Mouse (Mus musculus) forebrain, embryonic 14.5 days (tissue): ENCODE results near the gene Tmem230. TPM values are rescaled to one million over a fixed set of nuclear protein-coding genes. Genes with fewer than 3 reads are reported as not detected.

Experiments
- ATAC-seq: fragments of 200-750 bp; cut with Nextera tagmentation; 2 replicates; pipeline ENCODE4 v1.8.0; 2017; ENCODE audit warnings: mild to moderate bottlenecking, moderate library complexity
- DNase-seq: peaks from one replicate; pipeline ENCODE4 v3.0.0-alpha.2; 2015; ENCODE audit warnings: low spot score
- H3K27ac ChIP-seq: fragments of 300-500 bp; sonication (generic); 2 replicates; pipeline ENCODE4 v1.5.1; 2014; ENCODE audit warnings: low read depth, mild to moderate bottlenecking, control low read depth, low read length, moderate library complexity
- H3K27me3 ChIP-seq: fragments of 300-500 bp; sonication (generic); replicated peaks from 2 replicates; pipeline ENCODE4 v1.6.1; 2014; ENCODE audit warnings: low read length, control low read depth, mixed read lengths; ENCODE audit not compliant: control insufficient read depth, insufficient read depth
- H3K36me3 ChIP-seq: fragments of 300-500 bp; sonication (generic); 2 replicates; pipeline ENCODE4 v1.6.1; 2014; ENCODE audit warnings: low read length, control low read depth; ENCODE audit not compliant: control insufficient read depth, insufficient read depth
- H3K4me1 ChIP-seq: fragments of 300-500 bp; sonication (generic); 2 replicates; pipeline ENCODE4 v1.6.1; 2014; ENCODE audit warnings: antibody characterized with exemption, low read length, control low read depth; ENCODE audit not compliant: control insufficient read depth, insufficient read depth
- H3K4me2 ChIP-seq: fragments of 300-500 bp; sonication (generic); 2 replicates; pipeline ENCODE4 v1.6.1; 2014; ENCODE audit warnings: mild to moderate bottlenecking, control low read depth, low read length
- H3K4me3 ChIP-seq: fragments of 300-500 bp; sonication (generic); 2 replicates; pipeline ENCODE4 v1.5.1; 2014; ENCODE audit warnings: low read depth, low read length, control low read depth
- H3K9ac ChIP-seq: fragments of 300-500 bp; sonication (generic); 2 replicates; pipeline ENCODE4 v1.6.1; 2014; ENCODE audit warnings: mild to moderate bottlenecking, low read length, control low read depth, moderate library complexity
- H3K9me3 ChIP-seq: fragments of 300-500 bp; sonication (generic); replicated peaks from 2 replicates; pipeline ENCODE4 v1.6.1; 2016; ENCODE audit warnings: low read length, control low read depth, mixed read lengths; ENCODE audit not compliant: control insufficient read depth
- WGBS: fragments of 180-500 bp; shearing (Covaris S2); extraction: QIAGEN DNeasy Blood & Tissue Kit; methylation state at CpG from one replicate; pipeline ENCODE4 v1.1.7; 2014; 5-methylcytosine and 5-hydroxymethylcytosine counted together
- polyA plus RNA-seq: library from polyadenylated mRNA; unstranded; fragments of >200 nt; fragmentation: Nextera tagmentation; extraction: Ambion mirVana; gene quantifications from 2 replicates; pipeline ENCODE4 v1.2.1, GENCODE M21; 2014

Gene Tmem230
- polyA plus RNA-seq, 1 experiment from 2014 or later, result 51.3 TPM

DNA sequence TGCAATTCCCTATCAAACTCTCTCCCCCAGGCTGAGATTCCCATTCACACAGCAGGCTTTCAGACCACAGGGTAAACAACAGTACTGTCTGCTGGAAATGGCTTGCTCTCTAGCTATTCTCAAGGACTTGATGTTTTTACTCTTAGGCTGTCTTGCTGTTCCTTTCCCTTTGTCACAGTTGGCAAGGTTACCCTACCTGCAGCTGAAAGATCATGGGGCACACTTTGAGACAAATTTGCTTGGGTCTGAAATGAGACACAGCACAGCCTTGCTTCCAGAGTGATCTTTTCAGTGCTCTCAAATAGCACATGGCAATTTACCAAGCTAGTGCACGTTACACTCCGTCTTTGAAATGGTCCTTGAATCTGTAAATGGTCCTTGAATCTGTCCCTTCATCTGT is 52.0 kb downstream of the Tmem230 start:
- H3K4me3 ChIP-seq, result no peak overlapping the region

GRCm38 (mm10) chr2:132190602-132191161 is 56.9 kb downstream of the Tmem230 start:
- Histone ChIP-seq H3K4me2 (no peak overlapping the region), H3K36me3 (no peaks in the 10 kb centered on the region), H3K9ac (no peak overlapping the region), H3K27ac (no peak overlapping the region), H3K9me3 (no peaks in the 10 kb centered on the region), H3K4me1 (no peaks in the 10 kb centered on the region), H3K27me3 (no peaks in the 10 kb centered on the region), H3K4me3 (no peak overlapping the region)
- 64% methylated on average over 3 of the region's 3 CpGs for WGBS
- no peak for ATAC-seq
- peak; percentile 68 for DNase-seq

More for the DNA sequence above, 52.0 kb downstream of the Tmem230 start:
- H3K36me3 ChIP-seq, result no peaks in the 10 kb centered on the region
- 88% methylated on average over 2 of the region's 2 CpGs for WGBS
- no peak for ATAC-seq
- no peaks in the 10 kb centered on the region for H3K4me1 ChIP-seq
- no peaks in the 10 kb centered on the region for H3K9me3 ChIP-seq
- no peak overlapping the region for H3K27ac ChIP-seq
- H3K4me2 ChIP-seq, result no peak overlapping the region
- no peaks in the 10 kb centered on the region for H3K27me3 ChIP-seq
- H3K9ac ChIP-seq, result no peak overlapping the region
- no peak for DNase-seq

Other genes with a start within 250 kb of the Tmem230 start
- 17.9 and 20.3 TPM in 2 replicates for gene Rassf2, start 217.5 kb downstream of the Tmem230 start, polyA plus RNA-seq
- gene Slc23a2, start 102.7 kb downstream of the Tmem230 start, polyA plus RNA-seq, result 19.3 and 25.3 TPM in 2 replicates
- gene Pcna, start 5.5 kb upstream of the Tmem230 start, polyA plus RNA-seq, result 217 and 258 TPM in 2 replicates
- 23.2 and 29.3 TPM in 2 replicates for gene Cds2, start 15.3 kb upstream of the Tmem230 start, polyA plus RNA-seq
- gene Prokr2, start 137.6 kb upstream of the Tmem230 start, polyA plus RNA-seq, result 6.5 and 8.6 TPM in 2 replicates